Mouse (Mus musculus) adrenal gland, postnatal 25 days (tissue): ENCODE results near the gene Pard6b. TPM values are rescaled to one million over a fixed set of nuclear protein-coding genes. Genes with fewer than 3 reads are reported as not detected.

ENCODE experiments used
- DNase-seq: peaks from one replicate; pipeline ENCODE4 v3.0.0; 2021; ENCODE audit warnings: mixed read lengths
- total RNA-seq: library from RNA; stranded (reverse); gene quantifications from 2 replicates; pipeline ENCODE4 v1.2.3, GENCODE M21; 2021

Gene Pard6b
- total RNA-seq, 1 experiment from 2014 or later = 2.3 TPM

GRCm38 (mm10) chr2:168063712-168064111 lies 17.1 kb upstream of the Pard6b start:
- DNase-seq = no peak

GRCm38 (mm10) chr2:168065511-168065910 lies 15.3 kb upstream of the Pard6b start:
- no peak for DNase-seq

GRCm38 (mm10) chr2:168066783-168067182 lies 14.0 kb upstream of the Pard6b start:
- no peak for DNase-seq

GRCm38 (mm10) chr2:168070425-168070824 lies 10.4 kb upstream of the Pard6b start:
- DNase-seq = no peak

- peak; percentile 44 for DNase-seq
These were observed 8.2 kb upstream of the Pard6b start for GRCm38 (mm10) chr2:168072436-168073131.

- DNase-seq = no peak
These were observed 7.1 kb upstream of the Pard6b start for GRCm38 (mm10) chr2:168073722-168074121.

GRCm38 (mm10) chr2:168074457-168074856 lies 6.3 kb upstream of the Pard6b start:
- no peak for DNase-seq

GRCm38 (mm10) chr2:168076840-168077576 lies 3.8 kb upstream of the Pard6b start:
- DNase-seq = no peak

- DNase-seq = no peak
These were observed 2.5 kb upstream of the Pard6b start for GRCm38 (mm10) chr2:168078107-168078830.

GRCm38 (mm10) chr2:168081299-168081932 lies 612 bp downstream of the Pard6b start:
- DNase-seq = no peak

- DNase-seq = no peak
These were observed 1.1 kb downstream of the Pard6b start for GRCm38 (mm10) chr2:168081933-168082306.

- no peak for DNase-seq
These were observed 2.8 kb downstream of the Pard6b start for GRCm38 (mm10) chr2:168083593-168083992.

GRCm38 (mm10) chr2:168084228-168084627 lies 3.4 kb downstream of the Pard6b start:
- DNase-seq = no peak

- no peak for DNase-seq
These were observed 4.9 kb downstream of the Pard6b start for GRCm38 (mm10) chr2:168085621-168086265.

- no peak for DNase-seq
These were observed 5.5 kb downstream of the Pard6b start for GRCm38 (mm10) chr2:168086318-168086717.

- no peak for DNase-seq
These were observed 6.0 kb downstream of the Pard6b start for GRCm38 (mm10) chr2:168086839-168087238.

GRCm38 (mm10) chr2:168091560-168091959 lies 10.8 kb downstream of the Pard6b start:
- DNase-seq = no peak

- DNase-seq = no peak
These were observed 12.3 kb downstream of the Pard6b start for GRCm38 (mm10) chr2:168093077-168093476.

- no peak for DNase-seq
These were observed 14.3 kb downstream of the Pard6b start for GRCm38 (mm10) chr2:168095077-168095476.

GRCm38 (mm10) chr2:168096487-168096886 lies 15.7 kb downstream of the Pard6b start:
- no peak for DNase-seq

- DNase-seq = peak; percentile 61
These were observed 17.2 kb downstream of the Pard6b start for GRCm38 (mm10) chr2:168098040-168098439.

GRCm38 (mm10) chr2:168100008-168100407 lies 19.2 kb downstream of the Pard6b start:
- no peak for DNase-seq
